Mouse (Mus musculus) erythroblast, embryonic 14.5 days (primary cell): ENCODE data around the gene Lrpprc. TPM values are rescaled to one million over a fixed set of nuclear protein-coding genes. Genes with fewer than 3 reads are reported as not detected.

Experiments
- H3K27me3 ChIP-seq: 2 replicates; pipeline ENCODE4 v1.6.1; 2012; ENCODE audit warnings: inconsistent platforms; ENCODE audit not compliant: control insufficient read depth
- H3K36me3 ChIP-seq: 2 replicates; pipeline ENCODE4 v1.6.1; 2012; ENCODE audit warnings: mild to moderate bottlenecking, inconsistent platforms; ENCODE audit not compliant: control insufficient read depth
- H3K4me1 ChIP-seq: 2 replicates; pipeline ENCODE4 v1.6.1; 2012; ENCODE audit warnings: inconsistent platforms; ENCODE audit not compliant: control insufficient read depth
- H3K4me3 ChIP-seq: replicated peaks from 2 replicates; pipeline ENCODE3; 2012; ENCODE audit warnings: moderate library complexity, mild to moderate bottlenecking, inconsistent platforms
- H3K9me3 ChIP-seq: 2 replicates; pipeline ENCODE4 v1.6.1; 2012; ENCODE audit warnings: low read length, inconsistent platforms, mixed read lengths; ENCODE audit not compliant: control insufficient read depth
- GATA1 ChIP-seq: IDR thresholded peaks from 2 replicates; pipeline ENCODE4 v1.6.1; 2012; ENCODE audit warnings: low read length, inconsistent platforms, mixed read lengths
- TAL1 ChIP-seq: IDR thresholded peaks from 3 replicates; pipeline ENCODE4 v1.6.1; 2012; ENCODE audit warnings: low read length, inconsistent platforms, mixed read lengths
- polyA plus RNA-seq: library from polyadenylated mRNA; stranded (reverse); fragments of >175 nt; gene quantifications from 2 replicates; pipeline ENCODE4 v1.2.3, GENCODE M21; 2012

Gene Lrpprc
- polyA plus RNA-seq, 1 experiment = 0.31 TPM

DNA sequence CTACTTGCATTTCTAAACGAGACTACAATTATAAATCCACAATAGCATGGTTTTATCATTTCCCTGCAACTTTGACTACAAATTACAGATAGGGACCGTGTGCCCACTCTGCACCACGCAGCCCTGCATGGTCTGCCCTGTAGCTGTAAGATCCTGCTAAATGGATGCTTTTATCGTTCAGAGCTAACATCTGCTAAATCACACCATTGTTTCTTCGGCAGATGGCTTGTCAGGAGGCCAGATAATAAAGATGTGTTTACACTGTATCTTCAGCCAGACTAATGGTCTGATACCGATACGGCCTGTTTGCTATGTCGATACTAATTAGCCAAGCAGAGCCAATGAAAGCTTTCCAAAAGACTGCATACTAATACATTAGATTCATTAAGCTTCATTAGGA, 41.3 kb downstream of the Lrpprc start:
- Histone ChIP-seq H3K36me3 (peaks cover 80% of the 10 kb centered on the region), H3K27me3 (no peaks in the 10 kb centered on the region), H3K4me1 (no peaks in the 10 kb centered on the region; the same call in 1 of the 2 replicates), H3K9me3 (no peaks in the 10 kb centered on the region), H3K4me3 (no peak overlapping the region)
- no peak for TF ChIP-seq TAL1
- no peak for TF ChIP-seq GATA1

DNA sequence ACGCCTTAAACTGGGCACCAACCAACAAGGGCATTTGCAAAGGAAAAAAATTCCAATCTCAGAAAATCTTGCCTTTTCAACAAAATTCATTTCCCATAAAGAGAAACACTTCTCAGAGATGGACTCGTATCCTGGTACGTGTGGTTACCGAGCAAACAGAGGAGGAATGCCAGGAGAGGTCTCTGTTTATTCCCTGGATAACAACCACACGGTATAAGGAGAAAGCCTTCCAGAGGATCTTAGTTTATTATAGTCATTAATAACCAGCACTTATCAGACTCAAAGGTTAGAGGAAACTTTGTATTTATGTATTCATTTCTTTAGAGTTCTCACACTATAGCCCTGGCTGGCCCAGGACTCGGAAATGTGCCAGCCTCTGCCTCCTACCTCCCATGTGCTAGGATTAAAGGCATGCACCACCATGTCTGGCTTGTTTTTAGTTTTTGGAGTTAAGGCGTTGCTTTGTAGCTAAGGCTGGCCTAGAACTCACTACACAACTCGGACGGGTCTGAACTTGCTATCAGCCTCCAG, 42.4 kb downstream of the Lrpprc start:
- Histone ChIP-seq H3K36me3 (peaks cover 76% of the 10 kb centered on the region), H3K4me3 (no peak overlapping the region)
- no peak for TF ChIP-seq TAL1
- no peak for TF ChIP-seq GATA1

DNA sequence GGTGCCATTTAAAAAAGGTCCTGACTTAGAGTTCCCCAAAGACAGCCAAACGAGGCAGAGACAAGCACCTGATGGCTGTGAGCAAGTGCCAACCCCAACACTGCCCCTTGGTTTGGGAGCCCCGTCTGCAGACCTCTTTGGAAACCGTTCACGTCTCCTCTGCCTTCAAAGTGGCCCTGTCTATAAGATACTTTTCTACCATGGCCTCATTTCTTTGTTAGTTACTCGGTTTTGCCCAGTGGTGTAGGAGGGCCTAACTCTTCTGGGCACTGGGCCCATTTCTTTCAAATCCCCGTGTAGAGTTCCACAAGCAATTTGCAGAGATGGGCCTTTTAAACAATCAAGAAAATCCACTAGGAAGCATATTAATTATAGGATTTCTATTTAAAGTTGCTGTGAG, 43.4 kb downstream of the Lrpprc start:
- TF ChIP-seq TAL1 (no peak), GATA1 (no peak)
- peaks cover 70% of the 10 kb centered on the region for H3K36me3 ChIP-seq
- no peaks in the 10 kb centered on the region; the same call in 1 of the 2 replicates for H3K4me1 ChIP-seq

More for the DNA sequence above, 42.4 kb downstream of the Lrpprc start:
- H3K4me1 ChIP-seq = no peaks in the 10 kb centered on the region; the same call in 1 of the 2 replicates
- H3K27me3 ChIP-seq = no peaks in the 10 kb centered on the region
- no peaks in the 10 kb centered on the region for H3K9me3 ChIP-seq

DNA sequence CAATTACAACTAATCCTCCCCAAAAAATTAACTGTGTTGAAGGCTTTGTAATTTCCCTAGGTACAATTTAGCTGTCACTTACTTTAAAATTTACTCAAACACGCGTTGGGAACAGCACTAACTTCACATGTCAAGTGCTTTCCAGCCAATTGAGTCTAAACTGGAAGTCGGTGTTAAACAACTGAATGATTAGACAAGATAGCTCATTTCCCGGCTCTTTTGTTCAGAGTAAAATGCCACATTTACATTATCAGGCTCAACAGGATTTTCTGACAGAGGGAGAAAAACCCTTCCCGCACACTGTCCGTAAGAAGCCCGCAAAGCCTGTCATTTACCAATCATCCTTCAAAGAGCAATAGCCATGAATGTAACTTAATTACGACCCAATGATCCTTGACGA, 45.6 kb downstream of the Lrpprc start:
- Histone ChIP-seq H3K36me3 (peaks cover 56% of the 10 kb centered on the region), H3K4me1 (no peaks in the 10 kb centered on the region; the same call in 1 of the 2 replicates)

More for the DNA sequence above, 43.4 kb downstream of the Lrpprc start:
- Histone ChIP-seq H3K4me3 (no peak overlapping the region), H3K9me3 (no peaks in the 10 kb centered on the region), H3K27me3 (no peaks in the 10 kb centered on the region)

DNA sequence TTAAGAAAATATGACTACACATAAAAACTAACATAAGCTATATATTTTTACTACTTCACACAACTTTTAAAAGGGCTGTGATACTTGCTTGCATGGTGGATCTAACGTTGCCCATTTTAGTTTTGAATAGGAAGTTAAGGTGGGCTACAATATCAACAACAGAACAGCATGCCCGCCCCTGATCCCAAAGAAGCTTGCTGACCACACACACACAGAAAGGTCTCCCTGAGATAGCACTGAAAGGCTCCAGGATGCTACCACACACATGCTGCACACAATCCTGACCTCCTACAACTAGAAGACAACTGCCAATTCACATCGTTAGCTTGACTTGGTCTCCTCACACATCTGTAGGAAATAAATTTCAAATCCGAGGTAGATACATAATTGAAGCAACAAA, 46.3 kb downstream of the Lrpprc start:
- H3K4me3 ChIP-seq = no peak overlapping the region
- H3K4me1 ChIP-seq = no peaks in the 10 kb centered on the region; the same call in 1 of the 2 replicates
- peaks cover 53% of the 10 kb centered on the region for H3K36me3 ChIP-seq
- H3K9me3 ChIP-seq = no peaks in the 10 kb centered on the region
- H3K27me3 ChIP-seq = no peaks in the 10 kb centered on the region
- TF ChIP-seq GATA1 (no peak), TAL1 (no peak)

More for the DNA sequence above, 45.6 kb downstream of the Lrpprc start:
- Histone ChIP-seq H3K4me3 (no peak overlapping the region), H3K9me3 (no peaks in the 10 kb centered on the region), H3K27me3 (no peaks in the 10 kb centered on the region)
- TF ChIP-seq GATA1 (no peak), TAL1 (no peak)

DNA sequence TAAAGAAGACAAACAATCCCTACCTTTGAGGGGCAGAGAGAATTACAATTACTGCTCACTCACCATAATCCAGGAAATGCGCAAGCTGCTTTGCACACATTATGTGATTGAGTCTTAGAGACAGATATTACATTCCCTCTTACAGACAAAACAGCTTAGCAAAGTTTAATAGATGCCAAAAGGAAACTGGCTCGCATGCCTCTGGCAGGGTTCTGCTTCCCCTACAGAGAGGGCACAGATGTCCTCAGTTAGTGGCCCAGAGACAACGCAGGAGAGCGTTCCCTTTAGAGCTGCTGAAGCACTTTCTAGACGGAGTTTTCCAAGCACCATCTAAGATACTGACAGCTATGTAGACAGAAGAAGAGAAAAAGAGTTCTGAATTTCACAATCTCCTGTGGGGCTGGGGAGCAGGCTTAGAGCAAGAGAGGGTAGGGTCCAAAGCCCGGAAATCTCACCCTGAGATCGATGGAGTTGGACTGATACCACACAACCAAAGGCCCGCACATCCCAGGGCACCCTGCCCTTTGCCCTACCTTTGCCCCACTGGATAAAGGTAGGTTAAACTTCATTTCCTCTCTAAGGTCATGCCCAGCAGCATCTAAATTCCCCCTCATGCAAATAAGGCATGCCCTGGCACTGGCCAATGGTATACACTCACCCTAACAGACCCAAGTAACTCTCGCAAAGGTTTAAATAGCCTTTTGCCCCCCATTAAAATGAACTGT, 52.4 kb downstream of the Lrpprc start:
- Histone ChIP-seq H3K36me3 (peaks cover 48% of the 10 kb centered on the region), H3K9me3 (no peaks in the 10 kb centered on the region), H3K27me3 (no peaks in the 10 kb centered on the region), H3K4me3 (no peak overlapping the region), H3K4me1 (peaks cover 4% of the 10 kb centered on the region)
- no peak for TF ChIP-seq TAL1
- TF ChIP-seq GATA1 = no peak

DNA sequence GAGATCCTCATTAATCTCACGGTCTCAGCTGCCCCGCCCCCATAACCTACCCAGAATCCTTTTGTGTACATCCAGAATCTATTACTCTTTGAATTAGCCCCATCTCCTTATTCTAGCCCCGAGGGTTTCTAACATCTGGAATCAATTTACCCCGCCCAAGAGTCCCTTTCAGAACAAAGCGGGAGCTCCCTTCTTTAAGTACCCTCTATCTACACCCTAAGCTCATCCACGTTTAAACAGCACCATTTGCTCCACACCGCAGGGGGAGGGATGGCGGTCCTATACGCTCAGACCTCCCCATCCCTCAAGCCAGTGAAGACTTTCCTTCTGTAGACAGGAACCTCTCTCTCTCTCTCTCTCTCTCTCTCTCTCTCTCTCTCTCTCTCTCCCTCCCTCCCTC, 53.9 kb downstream of the Lrpprc start:
- Histone ChIP-seq H3K9me3 (no peaks in the 10 kb centered on the region), H3K36me3 (peaks cover 49% of the 10 kb centered on the region), H3K27me3 (no peaks in the 10 kb centered on the region), H3K4me3 (no peak overlapping the region), H3K4me1 (peaks cover 8% of the 10 kb centered on the region)
- TF ChIP-seq GATA1 = no peak
- TF ChIP-seq TAL1 = no peak

DNA sequence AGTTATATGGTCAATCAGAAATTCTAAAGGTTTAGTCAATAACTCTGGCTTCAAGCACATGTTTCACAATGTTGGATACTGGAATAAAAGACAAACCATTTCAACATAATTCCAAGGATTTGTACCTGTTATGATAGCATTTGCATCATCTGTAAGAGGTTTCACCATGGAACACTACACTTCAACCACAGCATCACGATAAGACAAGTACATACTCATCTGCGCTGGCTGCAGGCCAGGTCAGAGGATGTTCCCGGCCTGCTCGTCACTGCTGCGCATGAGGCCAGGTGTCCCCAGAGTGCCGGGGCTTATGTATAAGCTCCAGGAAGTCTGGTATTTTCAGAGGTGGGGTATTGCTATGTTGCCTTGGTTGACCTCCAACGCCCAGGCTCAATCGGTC, 58.0 kb downstream of the Lrpprc start:
- H3K4me1 ChIP-seq = peaks cover 47% of the 10 kb centered on the region
- peaks cover 59% of the 10 kb centered on the region for H3K36me3 ChIP-seq

DNA sequence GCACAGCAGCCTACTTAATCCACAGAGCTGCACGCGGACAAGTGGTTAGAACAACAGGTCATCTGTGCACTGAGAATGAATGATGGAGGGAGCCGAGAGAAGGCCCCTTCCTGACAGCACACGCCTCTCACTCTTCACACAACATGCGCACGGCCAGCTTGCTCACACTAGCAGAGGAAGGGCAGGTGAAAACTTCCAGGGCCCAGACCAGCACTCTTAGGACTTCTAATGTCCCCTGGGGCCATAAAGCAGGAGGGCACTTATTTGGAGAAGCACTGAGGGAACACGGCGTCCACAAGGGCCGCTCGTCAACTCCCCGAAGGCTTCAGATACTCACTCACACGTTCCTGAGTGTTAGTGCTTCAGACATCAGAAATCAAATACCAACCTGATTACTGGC, 59.2 kb downstream of the Lrpprc start:
- H3K36me3 ChIP-seq = peaks cover 68% of the 10 kb centered on the region
- no peaks in the 10 kb centered on the region for H3K27me3 ChIP-seq
- no peak for TF ChIP-seq GATA1
- no peak for TF ChIP-seq TAL1
- no peak overlapping the region for H3K4me3 ChIP-seq
- peaks cover 53% of the 10 kb centered on the region for H3K4me1 ChIP-seq
- H3K9me3 ChIP-seq = no peaks in the 10 kb centered on the region

More for the DNA sequence above, 58.0 kb downstream of the Lrpprc start:
- TF ChIP-seq GATA1 (no peak), TAL1 (no peak)
- Histone ChIP-seq H3K9me3 (no peaks in the 10 kb centered on the region), H3K27me3 (no peaks in the 10 kb centered on the region), H3K4me3 (no peak overlapping the region)
